ENCODE assay signal across 18 mouse cellular contexts in the genomic region with DNA sequence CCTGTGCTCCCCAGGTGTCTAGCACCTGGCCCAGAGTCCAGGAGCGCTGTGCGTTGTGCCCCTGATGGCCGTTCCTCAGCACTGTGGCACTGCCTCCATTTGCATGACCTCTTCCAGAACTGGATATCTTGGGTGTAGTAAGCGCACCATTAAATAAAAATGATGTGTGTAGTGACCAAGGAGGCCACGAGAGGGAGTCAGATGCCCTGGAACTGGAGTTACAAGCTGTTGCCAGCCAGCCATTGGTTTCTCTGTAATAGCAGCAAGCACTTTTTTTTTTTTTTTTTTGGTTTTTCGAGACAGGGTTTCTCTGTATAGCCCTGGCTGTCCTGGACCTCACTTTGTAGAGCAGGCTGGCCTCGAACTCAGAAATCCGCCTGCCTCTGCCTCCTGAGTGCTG. TPM values are rescaled to one million over a fixed set of nuclear protein-coding genes. Genes with fewer than 3 reads are reported as not detected.
DNase-seq lines count a peak whose midpoint lies in the region; ATAC-seq and TF ChIP-seq lines count a peak whose summit lies in the region.
"Not testable (repeated sequence)": the region's sequence is repeated elsewhere in the genome, so short reads cannot be mapped to it uniquely, and the experiment has no call there.
"Had no signal": no experiment of that assay in that cellular context is flagged by ENCODE, and none has a peak within 500 bp of the region (broad histone marks: within the 10 kb centered on the region; RNA-seq: fewer than 3 reads in every experiment).

No protein-coding gene starts in this region.

- not testable (repeated sequence) for H3K27me3 ChIP-seq in liver, adult 2 months (ENCODE audit: control insufficient read depth, insufficient read depth, low read length); neural tube, embryonic 14.5 days (ENCODE audit: control insufficient read depth, insufficient read depth, low read length)

- H3K4me3 ChIP-seq in bone marrow, adult 2 months (replicated peaks; ENCODE audit: control insufficient read depth, low read depth, low read length); gastrocnemius, adult 2 months; liver, adult 2 months (ENCODE audit: insufficient read depth, low read depth, low read length); neural tube, embryonic 14.5 days (ENCODE audit: low read depth, low read length): not testable (repeated sequence)

- DNase-seq in 3134 (ENCODE audit: extremely low read depth, insufficient read length, low spot score) (peak; percentile 33), ES-CJ7 (ENCODE audit: low read depth, low spot score) (peak; percentile 92)
- DNase-seq in cerebellum, postnatal 10 days, result peak; percentile 64 to 76
- not testable (repeated sequence) for DNase-seq in gastrocnemius, adult 2 months
- peak; percentile 64 for DNase-seq in kidney, adult 9 months
- peak; percentile 38 for DNase-seq in liver, adult 2 months (ENCODE audit: extremely low read depth, low read depth, low spot score)

- intact Hi-C loops in gastrocnemius, adult 2 months (cut with DNase I), result not testable (repeated sequence)

- not testable (repeated sequence) for H3K36me3 ChIP-seq in liver, adult 2 months (ENCODE audit: control insufficient read depth, insufficient read depth, low read length)
- H3K36me3 ChIP-seq in neural tube, embryonic 14.5 days (ENCODE audit: control insufficient read depth, insufficient read depth, low read length), result peaks cover 32% of the 10 kb centered on the region

- not testable (repeated sequence) for H3K9ac ChIP-seq in liver, adult 2 months (ENCODE audit: low read depth, low read length); neural tube, embryonic 14.5 days (replicated peaks; ENCODE audit: low read depth, low read length)

- WGBS in bone marrow, adult 2 months, result 73% methylated on average over 8 of the region's 8 CpGs
- WGBS in liver, adult 2 months, result 81% methylated on average over 8 of the region's 8 CpGs
- WGBS in neural tube, embryonic 14.5 days, result 68% methylated on average over 8 of the region's 8 CpGs

- not testable (repeated sequence) for H3K79me2 ChIP-seq in liver, adult 2 months (ENCODE audit: control insufficient read depth, insufficient read depth, low read length)

- peak; percentile 29; the same call in 1 of the 2 replicates for ATAC-seq in neural tube, embryonic 14.5 days (ENCODE audit: low read depth)

- not testable (repeated sequence) for H3K4me1 ChIP-seq in bone marrow, adult 2 months (ENCODE audit: control insufficient read depth, insufficient read depth, low read length); liver, adult 2 months (ENCODE audit: control insufficient read depth, insufficient read depth, low read length); neural tube, embryonic 14.5 days (ENCODE audit: control insufficient read depth, insufficient read depth, low read length)

- H3K9me3 ChIP-seq in neural tube, embryonic 14.5 days (ENCODE audit: control insufficient read depth, low read length), result not testable (repeated sequence)

- 0 out of 2 replicates have a peak, but pooled peaks have one; percentile 6 for TF ChIP-seq CTCF in bone marrow, adult 2 months (IDR thresholded peaks at IDR 0.05; ENCODE audit: control insufficient read depth, insufficient read depth, low read length)
- TF ChIP-seq CTCF in gastrocnemius, adult 2 months (IDR thresholded peaks at IDR 0.05), result peak; percentile 18; the same call in 1 of the 2 replicates
- TF ChIP-seq CTCF in liver, adult 2 months (IDR thresholded peaks at IDR 0.05; ENCODE audit: low read depth, low read length), result not testable (repeated sequence)

- H3K4me2 ChIP-seq in neural tube, embryonic 14.5 days (ENCODE audit: low read depth, low read length), result not testable (repeated sequence)

- not testable (repeated sequence) for H3K27ac ChIP-seq in bone marrow, adult 2 months (ENCODE audit: control insufficient read depth, insufficient read depth, low read depth, low read length, poor library complexity); gastrocnemius, adult 2 months; liver, adult 2 months (replicated peaks; ENCODE audit: insufficient read depth, low read depth, low read length); neural tube, embryonic 14.5 days (ENCODE audit: low read depth, low read length)

- TF ChIP-seq POLR2A in bone marrow, adult 2 months (IDR thresholded peaks at IDR 0.05; ENCODE audit: borderline replicate concordance, control insufficient read depth, low read depth, low read length); liver, adult 2 months (IDR thresholded peaks at IDR 0.05; ENCODE audit: extremely low read depth, insufficient read depth, low read length): not testable (repeated sequence)

RNA-seq across cellular contexts. Expression of a gene that starts 4.1 kb away (rescaled TPM):
- polyA plus RNA-seq in bone marrow, adult 2 months (2011; ENCODE audit: insufficient read depth, insufficient read length, low replicate concordance, missing spikeins), result not detected in 2 replicates
- total RNA-seq in gastrocnemius, adult 2 months (2021), result not detected
- not detected in 2 replicates for total RNA-seq in liver, adult 2 months (2014; rRNA removed)
- not detected in 2 replicates for polyA plus RNA-seq in liver, adult 2 months (2012; rRNA removed)
- 1.6 and 2.2 TPM in 2 replicates for polyA plus RNA-seq in neural tube, embryonic 14.5 days (2014; fragmentation: Nextera tagmentation; extraction: Ambion mirVana)
- total RNA-seq: adrenal gland, adult 18-20 months; granulocyte monocyte progenitor cell, adult 5-6 weeks; layer of hippocampus, postnatal 36 days had no signal
- polyA plus RNA-seq: liver, embryonic 15.5 days; urinary bladder, adult 2 months had no signal

RNA-seq across cellular contexts. Expression of a gene that starts 9.5 kb away (rescaled TPM):
- polyA plus RNA-seq in bone marrow, adult 2 months (2011; ENCODE audit: insufficient read depth, insufficient read length, low replicate concordance, missing spikeins), result 2.5 and 3.1 TPM in 2 replicates
- 1 to 10 TPM; 3.5 to 6.5 TPM for total RNA-seq in gastrocnemius, adult 2 months (2021)
- 1.4 TPM in 2 replicates for total RNA-seq in liver, adult 2 months (2014; rRNA removed)
- 2.3 and 3.3 TPM in 2 replicates for polyA plus RNA-seq in liver, adult 2 months (2012; rRNA removed)
- polyA plus RNA-seq in neural tube, embryonic 14.5 days (2014; fragmentation: Nextera tagmentation; extraction: Ambion mirVana), result 165 and 211 TPM in 2 replicates

RNA-seq across cellular contexts. Expression of a gene that starts 14.2 kb away (rescaled TPM):
- polyA plus RNA-seq in bone marrow, adult 2 months (2011; ENCODE audit: insufficient read depth, insufficient read length, low replicate concordance, missing spikeins), result 2.9 and 3.4 TPM in 2 replicates
- total RNA-seq in gastrocnemius, adult 2 months (2021), result 10 to 100 TPM; 11.5 to 16.1 TPM
- total RNA-seq in liver, adult 2 months (2014; rRNA removed), result 3.0 and 4.8 TPM in 2 replicates
- polyA plus RNA-seq in liver, adult 2 months (2012; rRNA removed), result 12.5 and 14.0 TPM in 2 replicates
- polyA plus RNA-seq in neural tube, embryonic 14.5 days (2014; fragmentation: Nextera tagmentation; extraction: Ambion mirVana), result 21.5 and 27.0 TPM in 2 replicates

RNA-seq across cellular contexts. Expression of a gene that starts 29.6 kb away (rescaled TPM):
- not detected in 2 replicates for polyA plus RNA-seq in bone marrow, adult 2 months (2011; ENCODE audit: insufficient read depth, insufficient read length, low replicate concordance, missing spikeins)
- not detected for total RNA-seq in gastrocnemius, adult 2 months (2021)
- total RNA-seq in liver, adult 2 months (2014; rRNA removed), result not detected in 2 replicates
- polyA plus RNA-seq in liver, adult 2 months (2012; rRNA removed), result not detected in 2 replicates
- polyA plus RNA-seq in neural tube, embryonic 14.5 days (2014; fragmentation: Nextera tagmentation; extraction: Ambion mirVana), result not detected in 2 replicates
- total RNA-seq: adrenal gland, adult 18-20 months; granulocyte monocyte progenitor cell, adult 5-6 weeks; layer of hippocampus, postnatal 36 days had no signal
- polyA plus RNA-seq: forebrain, embryonic 13.5 days; heart, embryonic 14.5 days; hindbrain, embryonic 10.5 days; limb, embryonic 10.5 days; liver, embryonic 15.5 days; midbrain, embryonic 12.5 days had no signal

RNA-seq across cellular contexts. Expression of a gene that starts 29.8 kb away (rescaled TPM):
- polyA plus RNA-seq in bone marrow, adult 2 months (2011; ENCODE audit: insufficient read depth, insufficient read length, low replicate concordance, missing spikeins), result 67.2 and 129 TPM in 2 replicates
- total RNA-seq in gastrocnemius, adult 2 months (2021), result 10 to 100 TPM; 18.3 to 18.5 TPM
- 4.8 and 7.4 TPM in 2 replicates for total RNA-seq in liver, adult 2 months (2014; rRNA removed)
- 12.6 and 17.1 TPM in 2 replicates for polyA plus RNA-seq in liver, adult 2 months (2012; rRNA removed)
- polyA plus RNA-seq in neural tube, embryonic 14.5 days (2014; fragmentation: Nextera tagmentation; extraction: Ambion mirVana), result 54.1 and 57.4 TPM in 2 replicates

Comparison
In these comparisons a context has a peak if more than half of its experiments do, and no peak if none do; other contexts are left out.
1. RNA of a gene that starts 9.5 kb away (polyA plus RNA-seq): 165 to 211 TPM in neural tube, embryonic 14.5 days; 2.5 to 3.1 TPM in bone marrow, adult 2 months and 2.3 to 3.3 TPM in liver, adult 2 months; every median in the first group is over 10 times any median in the second.